Mouse (Mus musculus): ENCODE measurements around the gene Capza1. TPM values are rescaled to one million over a fixed set of nuclear protein-coding genes. Genes with fewer than 3 reads are reported as not detected.
A peak's percentile ranks its signal among the peaks of the same experiment; 100 is the strongest.
"Not testable (repeated sequence)": the region's sequence is repeated elsewhere in the genome, so short reads cannot be mapped to it uniquely, and the experiment has no call there.

Gene Capza1
- polyA plus RNA-seq, 1 experiment from 2014 or later = 50.9 TPM

DNA sequence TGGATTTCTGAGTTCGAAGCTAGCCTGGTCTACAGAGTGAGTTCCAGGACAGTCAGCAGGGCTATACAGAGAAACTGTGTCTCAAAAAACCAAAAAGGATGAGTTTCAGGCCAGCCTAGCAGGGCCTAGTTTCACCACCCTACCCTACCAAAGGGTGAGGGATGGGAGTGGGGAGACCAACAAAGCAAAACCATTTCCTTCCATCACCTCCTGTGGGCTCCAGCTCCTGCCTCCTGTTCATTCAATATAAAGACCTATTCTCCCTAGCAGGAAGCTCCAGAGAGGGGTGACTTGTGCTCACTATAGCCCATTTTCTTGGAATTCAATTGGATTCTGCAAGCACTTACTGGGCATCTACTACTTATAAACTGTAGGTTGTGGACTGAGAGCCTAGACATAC lies 49.6 kb downstream of the Capza1 start:
- Histone ChIP-seq H3K27ac (ENCODE audit: low read depth) (no peak overlapping the region), H3K9me3 (ENCODE audit: low read length) (no peaks in the 10 kb centered on the region), H3K4me2 (ENCODE audit: low read depth, low read length) (no peak overlapping the region), H3K4me1 (ENCODE audit: insufficient read depth) (peaks cover 25% of the 10 kb centered on the region), H3K27me3 (ENCODE audit: insufficient read depth, low read length) (no peaks in the 10 kb centered on the region), H3K36me3 (replicated peaks; ENCODE audit: insufficient read depth, low read length) (no peaks in the 10 kb centered on the region), H3K4me3 (ENCODE audit: low read depth, low read length) (no peak overlapping the region), H3K9ac (replicated peaks) (no peak overlapping the region)
- DNase-seq (no peak), ATAC-seq (no peak)
- TF ChIP-seq CTCF (IDR thresholded peaks at IDR 0.05; ENCODE audit: low read depth) (no peak), EP300 (IDR thresholded peaks at IDR 0.05; ENCODE audit: low read depth) (no peak)
- WGBS (ENCODE audit: insufficient replicate concordance) = 93% methylated on average over 1 of the region's 1 CpGs

DNA sequence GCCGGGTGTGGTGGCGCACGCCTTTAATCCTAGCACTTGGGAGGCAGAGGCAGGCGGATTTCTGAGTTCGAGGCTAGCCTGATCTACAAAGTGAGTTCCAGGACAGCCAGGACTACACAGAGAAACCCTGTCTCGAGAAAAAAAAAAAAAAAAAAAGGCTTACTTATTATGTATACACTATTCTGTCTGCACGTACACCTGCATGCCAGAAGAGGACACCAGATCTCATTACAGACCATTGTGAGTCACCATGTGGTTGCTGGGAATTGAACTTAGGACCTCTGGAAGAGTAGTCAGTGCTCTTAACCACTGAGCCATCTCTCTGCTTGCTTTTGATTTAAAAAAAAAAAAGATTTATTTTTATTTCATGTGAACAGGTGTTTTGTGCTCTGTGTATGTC lies 51.1 kb downstream of the Capza1 start:
- not testable (repeated sequence) for DNase-seq; H3K9me3 ChIP-seq (ENCODE audit: low read length); H3K27ac ChIP-seq (ENCODE audit: low read depth); H3K27me3 ChIP-seq (ENCODE audit: insufficient read depth, low read length); H3K4me3 ChIP-seq (ENCODE audit: low read depth, low read length); ATAC-seq; H3K4me2 ChIP-seq (ENCODE audit: low read depth, low read length); H3K36me3 ChIP-seq (replicated peaks; ENCODE audit: insufficient read depth, low read length); H3K9ac ChIP-seq (replicated peaks)
- WGBS (ENCODE audit: insufficient replicate concordance) = 84% methylated on average over 6 of the region's 7 CpGs
- H3K4me1 ChIP-seq (ENCODE audit: insufficient read depth) = peaks cover 20% of the 10 kb centered on the region

DNA sequence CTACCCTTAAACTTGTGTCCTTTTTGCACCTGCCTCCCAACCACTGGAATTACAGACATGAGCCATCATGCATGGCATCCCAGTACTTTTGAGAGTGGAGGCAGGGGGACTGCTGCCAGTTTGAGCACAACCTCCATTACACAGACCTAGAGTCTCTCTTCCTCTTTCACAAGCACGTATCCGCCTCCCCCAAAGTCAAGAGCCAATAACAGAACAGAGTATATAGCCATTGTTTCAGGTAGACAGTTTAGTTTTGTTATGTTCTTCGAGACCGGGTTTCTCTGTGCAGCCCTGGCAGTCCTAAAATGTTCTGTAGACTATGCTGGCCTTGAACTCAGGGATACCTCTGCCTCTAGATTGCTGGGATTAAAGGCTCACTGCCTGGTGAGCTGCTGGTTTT lies 52.1 kb downstream of the Capza1 start:
- no peaks in the 10 kb centered on the region for H3K27me3 ChIP-seq (ENCODE audit: insufficient read depth, low read length)
- peak overlapping the region; percentile 70 for H3K27ac ChIP-seq (ENCODE audit: low read depth)
- no peak for TF ChIP-seq EP300 (IDR thresholded peaks at IDR 0.05; ENCODE audit: low read depth)
- TF ChIP-seq CTCF (IDR thresholded peaks at IDR 0.05; ENCODE audit: low read depth) = no peak
- H3K4me2 ChIP-seq (ENCODE audit: low read depth, low read length) = no peak overlapping the region
- H3K4me1 ChIP-seq (ENCODE audit: insufficient read depth) = peaks cover 17% of the 10 kb centered on the region
- H3K36me3 ChIP-seq (replicated peaks; ENCODE audit: insufficient read depth, low read length) = no peaks in the 10 kb centered on the region
- H3K4me3 ChIP-seq (ENCODE audit: low read depth, low read length) = no peak overlapping the region
- no peaks in the 10 kb centered on the region for H3K9me3 ChIP-seq (ENCODE audit: low read length)
- ATAC-seq (no peak), DNase-seq (no peak)
- H3K9ac ChIP-seq (replicated peaks) = no peak overlapping the region
- WGBS (ENCODE audit: insufficient replicate concordance) = 74% methylated on average over 4 of the region's 4 CpGs

DNA sequence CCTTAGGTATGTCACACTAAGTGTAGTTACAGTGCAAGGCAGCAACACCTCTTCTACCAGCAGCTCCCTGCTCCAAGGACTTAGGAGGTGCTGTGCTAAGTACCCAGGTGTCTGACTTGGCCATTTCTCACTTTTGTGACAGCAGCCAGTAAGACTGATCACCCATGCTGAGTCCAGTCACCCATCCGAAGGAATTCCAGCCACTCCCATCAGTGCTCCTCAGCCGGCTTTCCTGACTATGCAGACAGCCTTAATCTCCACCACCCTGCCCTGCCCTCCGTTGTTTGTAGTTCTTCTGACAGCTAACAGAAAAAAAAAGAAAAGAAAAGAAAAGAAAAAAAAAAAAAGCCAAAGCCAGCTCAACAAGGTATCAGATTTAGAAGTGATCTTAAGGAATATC lies 52.6 kb downstream of the Capza1 start:
- Histone ChIP-seq H3K27ac (ENCODE audit: low read depth) (peak overlapping the region; percentile 70), H3K4me2 (ENCODE audit: low read depth, low read length) (peak overlapping the region; percentile 22; the same call in 1 of the 2 replicates), H3K9ac (replicated peaks) (no peak overlapping the region), H3K4me1 (ENCODE audit: insufficient read depth) (peaks cover 12% of the 10 kb centered on the region), H3K9me3 (ENCODE audit: low read length) (no peaks in the 10 kb centered on the region), H3K27me3 (ENCODE audit: insufficient read depth, low read length) (no peaks in the 10 kb centered on the region), H3K4me3 (ENCODE audit: low read depth, low read length) (no peak overlapping the region), H3K36me3 (replicated peaks; ENCODE audit: insufficient read depth, low read length) (no peaks in the 10 kb centered on the region)
- ATAC-seq (no peak), DNase-seq (no peak)
- 59% methylated on average over 3 of the region's 3 CpGs for WGBS (ENCODE audit: insufficient replicate concordance)
- TF ChIP-seq EP300 (IDR thresholded peaks at IDR 0.05; ENCODE audit: low read depth) (no peak), CTCF (IDR thresholded peaks at IDR 0.05; ENCODE audit: low read depth) (no peak)

DNA sequence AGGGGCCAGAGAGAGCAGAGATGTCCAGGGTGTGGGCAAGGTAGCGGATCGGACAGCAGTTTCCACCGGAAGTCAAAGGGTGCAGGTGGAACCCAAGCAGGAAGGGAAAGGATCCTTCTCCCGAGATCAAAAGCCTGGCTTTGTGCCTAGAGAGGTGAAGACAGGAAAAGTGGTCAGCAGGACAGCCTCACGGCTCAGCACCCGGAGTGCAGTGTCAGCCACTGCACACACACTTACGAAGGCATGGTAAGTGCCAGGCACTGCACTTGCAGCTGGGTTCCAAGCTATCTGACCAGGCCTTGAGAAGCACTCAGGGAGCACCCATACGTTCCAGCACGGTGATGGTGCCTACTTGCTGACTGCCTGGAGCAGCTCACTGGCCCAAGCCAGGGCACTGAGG lies 58.8 kb downstream of the Capza1 start:
- no peaks in the 10 kb centered on the region for H3K9me3 ChIP-seq (ENCODE audit: low read length)
- ATAC-seq = no peak
- 83% methylated on average over 9 of the region's 9 CpGs for WGBS (ENCODE audit: insufficient replicate concordance)

DNA sequence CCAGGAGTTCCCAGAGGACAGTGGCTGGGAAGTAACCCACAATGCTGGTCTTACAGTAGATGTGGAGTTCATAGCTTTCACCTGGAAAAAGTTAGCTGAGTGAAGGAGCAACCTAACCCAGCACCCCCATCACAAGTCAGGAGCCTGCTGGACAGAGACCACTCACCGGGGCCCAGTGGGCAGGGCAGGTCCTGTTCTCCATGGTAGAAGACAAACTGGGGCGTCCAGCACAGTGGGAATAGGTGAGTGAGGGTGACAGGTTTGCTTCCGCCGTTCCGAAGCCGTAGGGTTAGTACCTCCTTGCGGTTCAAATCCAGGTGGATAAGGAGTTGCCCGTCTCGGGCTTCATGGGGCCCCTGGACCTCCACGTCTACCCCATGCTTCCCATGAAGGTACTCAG lies 60.0 kb downstream of the Capza1 start:
- Histone ChIP-seq H3K36me3 (replicated peaks; ENCODE audit: insufficient read depth, low read length) (peaks cover 51% of the 10 kb centered on the region), H3K27me3 (ENCODE audit: insufficient read depth, low read length) (no peaks in the 10 kb centered on the region), H3K9me3 (ENCODE audit: low read length) (no peaks in the 10 kb centered on the region), H3K4me2 (ENCODE audit: low read depth, low read length) (no peak overlapping the region), H3K27ac (ENCODE audit: low read depth) (no peak overlapping the region), H3K9ac (replicated peaks) (no peak overlapping the region), H3K4me1 (ENCODE audit: insufficient read depth) (no peaks in the 10 kb centered on the region), H3K4me3 (ENCODE audit: low read depth, low read length) (no peak overlapping the region)
- WGBS (ENCODE audit: insufficient replicate concordance) = 92% methylated on average over 10 of the region's 10 CpGs
- TF ChIP-seq CTCF (IDR thresholded peaks at IDR 0.05; ENCODE audit: low read depth) = no peak
- no peak for TF ChIP-seq EP300 (IDR thresholded peaks at IDR 0.05; ENCODE audit: low read depth)
- ATAC-seq = no peak
- DNase-seq = no peak

More for the DNA sequence above, 58.8 kb downstream of the Capza1 start:
- no peak for DNase-seq
- H3K9ac ChIP-seq (replicated peaks) = no peak overlapping the region
- no peak overlapping the region for H3K4me2 ChIP-seq (ENCODE audit: low read depth, low read length)
- H3K4me3 ChIP-seq (ENCODE audit: low read depth, low read length) = no peak overlapping the region
- no peaks in the 10 kb centered on the region for H3K4me1 ChIP-seq (ENCODE audit: insufficient read depth)
- H3K27me3 ChIP-seq (ENCODE audit: insufficient read depth, low read length) = no peaks in the 10 kb centered on the region
- H3K36me3 ChIP-seq (replicated peaks; ENCODE audit: insufficient read depth, low read length) = peaks cover 40% of the 10 kb centered on the region
- TF ChIP-seq EP300 (IDR thresholded peaks at IDR 0.05; ENCODE audit: low read depth) (no peak), CTCF (IDR thresholded peaks at IDR 0.05; ENCODE audit: low read depth) (no peak)
- no peak overlapping the region for H3K27ac ChIP-seq (ENCODE audit: low read depth)

DNA sequence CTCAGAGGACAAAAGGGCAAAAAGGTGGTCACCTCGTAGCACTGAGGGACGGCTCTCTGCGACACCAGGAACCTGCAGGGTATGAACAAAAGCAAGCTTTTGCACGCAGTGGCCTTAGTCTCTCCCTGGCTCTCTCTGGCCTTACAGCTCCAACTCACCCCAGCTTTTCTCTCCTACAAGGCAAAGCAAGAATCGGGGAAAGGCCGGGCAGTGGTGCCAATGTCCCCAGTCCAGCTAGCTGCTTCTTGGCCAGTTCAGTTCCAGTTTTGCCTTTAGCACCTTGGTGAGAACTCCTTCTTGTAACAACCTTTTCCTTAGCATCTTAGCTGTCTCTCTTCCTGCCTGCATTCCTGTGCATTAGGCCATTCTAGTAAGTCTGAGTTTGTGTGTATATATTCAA lies 62.8 kb downstream of the Capza1 start:
- no peak overlapping the region for H3K4me2 ChIP-seq (ENCODE audit: low read depth, low read length)
- DNase-seq (no peak), ATAC-seq (no peak)
- peaks cover 70% of the 10 kb centered on the region for H3K36me3 ChIP-seq (replicated peaks; ENCODE audit: insufficient read depth, low read length)
- H3K4me1 ChIP-seq (ENCODE audit: insufficient read depth) = no peaks in the 10 kb centered on the region
- no peaks in the 10 kb centered on the region for H3K9me3 ChIP-seq (ENCODE audit: low read length)
- H3K9ac ChIP-seq (replicated peaks) = no peak overlapping the region
- no peaks in the 10 kb centered on the region for H3K27me3 ChIP-seq (ENCODE audit: insufficient read depth, low read length)
- no peak overlapping the region for H3K27ac ChIP-seq (ENCODE audit: low read depth)
- 90% methylated on average over 6 of the region's 6 CpGs for WGBS (ENCODE audit: insufficient replicate concordance)
- H3K4me3 ChIP-seq (ENCODE audit: low read depth, low read length) = no peak overlapping the region
- TF ChIP-seq CTCF (IDR thresholded peaks at IDR 0.05; ENCODE audit: low read depth) (no peak), EP300 (IDR thresholded peaks at IDR 0.05; ENCODE audit: low read depth) (no peak)
